Mouse (Mus musculus) bone marrow macrophage, adult 2 months (primary cell): ENCODE measurements around the gene Rbks. TPM values are rescaled to one million over a fixed set of nuclear protein-coding genes. Genes with fewer than 3 reads are reported as not detected.

ENCODE experiments used
- H3K27ac ChIP-seq: 2 replicates; pipeline ENCODE4 v1.5.1; 2012; ENCODE audit warnings: low read depth, low read length; ENCODE audit not compliant: insufficient read depth
- H3K4me1 ChIP-seq: 2 replicates; pipeline ENCODE4 v1.6.1; 2012; ENCODE audit warnings: low read length; ENCODE audit not compliant: control insufficient read depth, insufficient read depth
- H3K4me3 ChIP-seq: 2 replicates; pipeline ENCODE4 v1.5.1; 2012; ENCODE audit warnings: mild to moderate bottlenecking, low read length, moderate library complexity; ENCODE audit not compliant: insufficient read depth
- CTCF ChIP-seq: IDR thresholded peaks from 2 replicates; pipeline ENCODE4 v1.5.1; 2012; ENCODE audit warnings: low read depth, mild to moderate bottlenecking, low read length, moderate library complexity
- POLR2A ChIP-seq: IDR thresholded peaks from 2 replicates; pipeline ENCODE4 v1.6.1; 2012; ENCODE audit warnings: mild to moderate bottlenecking, low read depth, low read length, borderline replicate concordance
- polyA plus RNA-seq: library from polyadenylated mRNA; stranded (reverse); fragments of >200 nt; gene quantifications from 2 replicates; pipeline ENCODE4 v1.2.4, GENCODE M21; 2012; ENCODE audit not compliant: missing spikeins, insufficient read depth, insufficient read length

Rbks gene
- polyA plus RNA-seq, 1 experiment = 12.3 TPM

DNA sequence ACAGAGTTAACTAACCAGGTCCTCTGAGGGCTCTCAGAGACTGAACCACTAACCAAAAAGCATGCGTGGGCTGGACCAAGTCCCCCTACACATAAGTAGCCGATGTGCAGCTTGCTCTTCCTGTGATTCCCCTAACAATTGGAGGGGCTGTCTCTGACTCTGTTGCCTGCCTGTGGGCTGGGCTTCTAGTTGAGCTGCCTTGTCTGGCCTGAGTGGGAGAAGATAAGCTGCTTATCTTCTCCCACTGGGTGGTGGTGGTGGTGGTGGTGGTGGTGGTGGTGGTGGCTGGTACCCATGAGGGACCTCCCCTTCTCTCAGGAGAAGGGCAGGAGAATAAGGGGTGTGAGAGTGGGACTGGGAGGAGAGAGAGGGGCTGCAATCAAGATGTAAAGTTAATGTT is 11.4 kb downstream of the Rbks start:
- no peak for TF ChIP-seq CTCF
- TF ChIP-seq POLR2A = no peak
- no peaks in the 10 kb centered on the region for H3K4me1 ChIP-seq
- no peak overlapping the region for H3K4me3 ChIP-seq
- H3K27ac ChIP-seq = no peak overlapping the region

DNA sequence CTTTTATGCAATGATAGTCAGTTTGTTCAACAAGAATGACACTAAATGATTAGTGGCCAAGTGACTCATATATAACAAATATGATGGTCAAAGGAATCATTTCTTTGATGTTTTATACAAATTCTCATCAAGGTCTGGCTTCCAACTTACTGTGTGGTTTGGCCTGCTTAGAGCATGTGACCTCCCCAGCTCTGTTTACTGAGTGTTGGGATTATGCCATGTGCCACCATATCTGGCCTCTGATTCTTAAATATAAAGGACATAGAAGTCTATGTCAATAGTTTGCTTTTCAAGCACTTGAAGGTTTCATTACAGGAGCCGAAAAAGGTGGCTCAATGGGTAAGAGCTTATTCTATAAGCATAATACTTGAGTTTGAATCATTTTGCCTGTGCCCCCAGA is 15.1 kb downstream of the Rbks start:
- Histone ChIP-seq H3K27ac (no peak overlapping the region), H3K4me1 (no peaks in the 10 kb centered on the region), H3K4me3 (no peak overlapping the region)
- TF ChIP-seq POLR2A = no peak
- TF ChIP-seq CTCF = no peak

DNA sequence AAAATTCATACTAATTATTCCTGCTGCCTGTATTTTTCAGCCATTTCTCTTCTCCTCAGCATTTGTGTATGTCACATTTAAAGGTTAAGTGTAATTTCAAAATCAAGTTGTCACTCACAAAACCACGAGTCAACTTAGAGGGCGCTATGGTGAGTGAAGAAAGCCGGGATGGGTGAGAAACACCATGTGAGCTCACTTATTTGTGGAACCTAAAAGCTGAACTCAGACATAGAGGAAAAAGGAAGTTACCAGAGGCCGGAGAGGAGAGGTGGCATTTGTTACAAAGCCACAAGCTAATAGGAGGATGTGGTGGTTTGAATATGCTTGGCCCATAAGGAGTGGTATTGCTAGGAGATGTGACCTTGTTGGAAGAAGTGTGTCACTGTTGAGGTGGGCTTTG is 17.2 kb downstream of the Rbks start:
- H3K27ac ChIP-seq = no peak overlapping the region
- H3K4me3 ChIP-seq = no peak overlapping the region
- no peaks in the 10 kb centered on the region for H3K4me1 ChIP-seq
- TF ChIP-seq CTCF = no peak

DNA sequence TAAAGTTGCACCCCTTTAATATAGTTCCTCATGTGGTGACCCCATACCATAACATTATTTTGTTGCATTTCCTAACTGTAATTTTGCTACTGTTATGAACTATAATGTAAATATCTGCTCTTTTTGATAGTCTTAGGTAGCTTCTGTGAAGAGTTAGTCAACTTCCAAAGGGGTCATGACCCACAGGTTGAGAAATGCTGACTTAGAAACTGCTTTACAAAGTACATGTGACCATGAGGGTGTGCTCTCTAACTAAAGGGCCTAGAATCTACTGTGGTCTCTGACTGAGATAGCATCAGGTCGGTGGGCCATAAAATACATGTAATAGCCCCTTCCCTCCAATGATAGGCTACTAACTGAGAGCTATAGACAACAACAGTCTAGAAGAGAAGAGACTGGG is 19.4 kb downstream of the Rbks start:
- TF ChIP-seq POLR2A = no peak
- TF ChIP-seq CTCF = no peak
- H3K4me3 ChIP-seq = no peak overlapping the region

GRCm38 (mm10) chr5:31673431-31673830 is 24.0 kb downstream of the Rbks start:
- Histone ChIP-seq H3K27ac (no peak overlapping the region), H3K4me1 (peaks cover 6% of the 10 kb centered on the region), H3K4me3 (no peak overlapping the region)
- no peak for TF ChIP-seq CTCF
- TF ChIP-seq POLR2A = no peak

More for the DNA sequence above, 19.4 kb downstream of the Rbks start:
- Histone ChIP-seq H3K4me1 (no peaks in the 10 kb centered on the region), H3K27ac (no peak overlapping the region)

GRCm38 (mm10) chr5:31671137-31671536 is 26.3 kb downstream of the Rbks start:
- Histone ChIP-seq H3K27ac (0 out of 2 replicates have a peak overlapping the region, but pooled peaks have one; percentile 16), H3K4me3 (no peak overlapping the region), H3K4me1 (peaks cover 6% of the 10 kb centered on the region)
- TF ChIP-seq POLR2A (no peak), CTCF (no peak)

GRCm38 (mm10) chr5:31669984-31670383 is 27.4 kb downstream of the Rbks start:
- H3K27ac ChIP-seq = no peak overlapping the region
- TF ChIP-seq CTCF = no peak
- no peak for TF ChIP-seq POLR2A
- H3K4me1 ChIP-seq = peaks cover 6% of the 10 kb centered on the region
- H3K4me3 ChIP-seq = no peak overlapping the region

DNA sequence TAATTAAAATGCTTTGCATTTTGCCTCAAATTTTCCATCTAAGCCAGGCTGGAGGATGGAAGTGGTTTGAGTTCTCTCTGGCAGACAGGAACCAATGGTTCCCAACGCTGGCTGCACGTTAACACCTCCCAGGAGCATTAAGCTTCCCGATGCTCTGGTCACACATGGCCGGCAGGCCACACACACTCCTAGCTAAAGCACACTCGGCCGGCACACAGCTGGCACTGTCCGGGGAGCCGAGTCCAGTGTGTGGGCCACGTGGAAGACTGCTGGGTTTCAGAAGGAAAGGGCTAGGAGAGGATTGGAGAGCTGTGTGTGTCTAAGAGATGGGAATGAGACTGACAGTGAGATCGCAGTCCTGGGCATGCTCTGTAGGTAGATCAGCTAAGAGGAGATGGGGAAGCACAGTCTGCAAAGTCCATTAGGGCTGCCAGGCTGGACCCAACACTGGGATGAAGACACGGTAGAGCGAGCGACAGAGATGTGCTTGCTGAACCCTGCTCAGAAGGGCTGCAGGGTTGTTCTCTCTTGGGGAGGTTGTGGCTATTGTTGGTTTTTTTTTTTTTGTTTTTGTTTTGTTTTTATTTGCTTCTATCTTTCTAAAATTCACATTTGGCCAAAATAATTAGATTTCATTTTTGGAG is 29.0 kb downstream of the Rbks start:
- H3K4me1 ChIP-seq = peaks cover 6% of the 10 kb centered on the region
- H3K27ac ChIP-seq = no peak overlapping the region
- TF ChIP-seq POLR2A (no peak), CTCF (no peak)
- H3K4me3 ChIP-seq = no peak overlapping the region

DNA sequence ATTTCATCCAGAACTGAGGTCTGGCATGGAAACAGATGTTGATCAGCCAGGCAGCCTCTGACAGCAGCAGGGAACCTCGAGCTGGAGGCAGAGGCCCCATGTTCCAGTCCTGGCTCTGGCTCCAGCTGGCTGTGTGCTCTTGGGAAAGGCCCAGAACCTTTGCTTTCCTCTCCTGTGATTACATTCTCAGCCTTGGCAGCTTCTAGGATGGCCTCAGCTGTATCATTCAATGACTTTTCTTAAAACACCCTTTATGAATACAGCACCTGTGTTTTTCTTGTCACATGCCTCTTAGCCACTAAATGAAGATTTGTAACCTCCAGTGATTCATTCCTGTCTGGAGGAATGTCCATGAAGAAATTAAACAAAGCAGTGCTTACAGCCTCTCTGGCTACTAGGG is 31.3 kb downstream of the Rbks start:
- no peak overlapping the region for H3K27ac ChIP-seq
- TF ChIP-seq POLR2A = no peak
- no peak for TF ChIP-seq CTCF
- H3K4me3 ChIP-seq = no peak overlapping the region
- H3K4me1 ChIP-seq = peaks cover 5% of the 10 kb centered on the region

- no peak overlapping the region for H3K27ac ChIP-seq
- no peak overlapping the region for H3K4me3 ChIP-seq
- peaks cover 5% of the 10 kb centered on the region for H3K4me1 ChIP-seq
- no peak for TF ChIP-seq CTCF
- no peak for TF ChIP-seq POLR2A
Observed at GRCm38 (mm10) chr5:31655688-31656190, 41.7 kb downstream of the Rbks start.
